Mouse (Mus musculus): ENCODE data around the gene Btbd11. TPM values are rescaled to one million over a fixed set of nuclear protein-coding genes. Genes with fewer than 3 reads are reported as not detected.

The Btbd11 gene
- polyA plus RNA-seq, 1 experiment = 7.8 TPM

DNA sequence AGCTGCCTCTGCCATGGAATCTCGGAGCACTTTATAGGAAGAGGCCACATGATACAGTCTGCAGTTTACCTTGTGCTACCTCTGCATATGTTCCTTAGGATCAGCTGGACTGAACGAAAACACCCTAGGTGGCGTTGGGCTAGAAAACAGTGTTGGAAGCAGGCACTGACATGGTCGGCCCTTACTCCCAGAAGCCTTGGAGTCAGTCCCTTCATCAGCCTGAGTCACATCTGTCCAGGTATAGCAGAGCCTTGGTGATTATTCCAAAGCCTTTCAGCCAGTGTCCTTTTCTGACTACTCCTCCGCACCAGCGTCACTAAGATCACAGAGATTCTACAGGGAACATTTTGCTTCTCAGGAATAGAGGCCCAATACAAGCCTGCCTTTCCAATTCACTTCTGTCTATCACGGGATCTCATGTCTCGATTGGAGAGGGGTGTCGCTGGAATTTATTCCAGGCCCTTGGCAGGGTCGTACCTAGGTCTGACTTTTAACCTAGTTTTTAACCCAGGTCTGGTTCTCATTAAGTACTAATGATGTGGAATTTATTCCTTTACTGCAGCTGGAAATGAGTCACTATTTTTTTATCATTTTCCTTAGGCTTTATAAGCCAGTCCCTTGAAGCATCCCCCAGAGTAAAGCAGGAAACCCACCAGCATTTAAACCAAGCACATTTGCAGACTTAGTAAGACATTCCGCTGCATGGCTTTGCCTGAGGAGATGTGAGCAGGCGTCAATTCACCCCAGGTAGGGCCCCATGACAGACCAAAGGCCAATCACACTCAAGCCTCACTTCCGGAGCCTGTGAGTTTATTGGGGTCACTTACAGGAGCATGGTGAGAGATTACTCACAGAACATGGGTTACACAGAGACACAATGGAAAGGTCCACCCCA, 192.2 kb downstream of the Btbd11 start:
- no peaks in the 10 kb centered on the region for H3K27me3 ChIP-seq (ENCODE audit: control insufficient read depth, insufficient read depth, low read length)
- no peak for TF ChIP-seq POLR2A (IDR thresholded peaks at IDR 0.05; ENCODE audit: low read depth, low read length)
- TF ChIP-seq CTCF (IDR thresholded peaks at IDR 0.05; ENCODE audit: extremely low read depth, insufficient read depth, insufficient read length, insufficient replicate concordance) = no peak
- DNase-seq (ENCODE audit: low read depth in 1 of 2, low spot score in 2 of 2) = no peak

DNA sequence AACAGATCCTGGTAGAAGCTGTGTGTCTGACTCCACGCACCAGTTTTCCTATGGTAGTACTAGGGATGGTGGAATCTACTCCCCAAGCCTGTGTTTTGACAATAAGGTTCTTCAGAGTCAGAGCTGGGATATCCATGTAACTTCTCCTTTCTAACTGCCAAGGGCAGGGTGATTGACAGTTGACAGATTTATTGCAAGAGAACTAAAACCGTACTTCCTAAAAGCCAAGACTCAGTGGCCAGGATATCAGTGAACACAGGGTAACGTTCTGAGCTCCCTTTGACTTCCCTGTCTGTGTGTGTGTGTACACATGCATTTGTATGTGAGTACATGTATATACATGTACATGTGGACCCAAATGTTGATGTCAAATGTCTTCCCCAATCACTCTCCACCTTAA, 201.1 kb downstream of the Btbd11 start:
- DNase-seq (ENCODE audit: low read depth in 1 of 2, low spot score in 2 of 2) = no peak
- Histone ChIP-seq H3K36me3 (ENCODE audit: control insufficient read depth, insufficient read depth, low read length) (no peaks in the 10 kb centered on the region), H3K27me3 (ENCODE audit: control insufficient read depth, insufficient read depth, low read length) (no peaks in the 10 kb centered on the region), H3K4me1 (ENCODE audit: control insufficient read depth, insufficient read depth, insufficient read length) (no peaks in the 10 kb centered on the region), H3K27ac (ENCODE audit: insufficient read depth, low read length) (no peak overlapping the region), H3K4me3 (ENCODE audit: extremely low read depth, insufficient read depth, insufficient read length) (no peak overlapping the region)
- TF ChIP-seq POLR2A (IDR thresholded peaks at IDR 0.05; ENCODE audit: low read depth, low read length) (no peak), CTCF (IDR thresholded peaks at IDR 0.05; ENCODE audit: extremely low read depth, insufficient read depth, insufficient read length, insufficient replicate concordance) (no peak)
- WGBS = 19% methylated on average over 3 of the region's 3 CpGs

More for the DNA sequence above, 192.2 kb downstream of the Btbd11 start:
- 90% methylated on average over 13 of the region's 13 CpGs for WGBS
- H3K4me3 ChIP-seq (ENCODE audit: extremely low read depth, insufficient read depth, insufficient read length) = no peak overlapping the region
- no peak overlapping the region for H3K27ac ChIP-seq (ENCODE audit: insufficient read depth, low read length)
- H3K4me1 ChIP-seq (ENCODE audit: control insufficient read depth, insufficient read depth, insufficient read length) = no peaks in the 10 kb centered on the region
- H3K36me3 ChIP-seq (ENCODE audit: control insufficient read depth, insufficient read depth, low read length) = no peaks in the 10 kb centered on the region

DNA sequence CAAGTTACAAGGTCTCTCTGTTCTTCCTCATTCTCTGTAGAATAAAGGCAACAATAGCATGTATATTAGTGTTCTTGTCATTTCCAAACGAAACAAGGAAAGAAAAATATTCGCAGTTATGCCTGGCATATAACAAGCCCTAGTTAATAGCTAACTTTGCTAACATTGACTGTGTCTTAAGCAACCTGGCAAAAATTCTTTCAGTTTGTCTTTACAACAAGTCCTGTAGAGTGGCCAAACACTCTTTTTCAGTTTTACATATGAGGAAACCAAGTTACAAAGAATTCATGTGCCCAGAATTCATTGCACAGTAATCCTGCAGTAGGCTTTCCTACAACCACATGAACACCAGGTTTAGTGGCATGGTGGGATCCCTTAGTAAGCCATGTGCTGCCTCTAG, 203.4 kb downstream of the Btbd11 start:
- H3K4me1 ChIP-seq (ENCODE audit: control insufficient read depth, insufficient read depth, insufficient read length) = no peaks in the 10 kb centered on the region
- no peak for TF ChIP-seq POLR2A (IDR thresholded peaks at IDR 0.05; ENCODE audit: low read depth, low read length)
- TF ChIP-seq CTCF (IDR thresholded peaks at IDR 0.05; ENCODE audit: extremely low read depth, insufficient read depth, insufficient read length, insufficient replicate concordance) = no peak
- H3K36me3 ChIP-seq (ENCODE audit: control insufficient read depth, insufficient read depth, low read length) = no peaks in the 10 kb centered on the region
- WGBS = 93% methylated on average over 2 of the region's 2 CpGs
- no peak overlapping the region for H3K4me3 ChIP-seq (ENCODE audit: extremely low read depth, insufficient read depth, insufficient read length)
- DNase-seq (ENCODE audit: low read depth in 1 of 2, low spot score in 2 of 2) = no peak
- no peaks in the 10 kb centered on the region for H3K27me3 ChIP-seq (ENCODE audit: control insufficient read depth, insufficient read depth, low read length)
- H3K27ac ChIP-seq (ENCODE audit: insufficient read depth, low read length) = no peak overlapping the region

DNA sequence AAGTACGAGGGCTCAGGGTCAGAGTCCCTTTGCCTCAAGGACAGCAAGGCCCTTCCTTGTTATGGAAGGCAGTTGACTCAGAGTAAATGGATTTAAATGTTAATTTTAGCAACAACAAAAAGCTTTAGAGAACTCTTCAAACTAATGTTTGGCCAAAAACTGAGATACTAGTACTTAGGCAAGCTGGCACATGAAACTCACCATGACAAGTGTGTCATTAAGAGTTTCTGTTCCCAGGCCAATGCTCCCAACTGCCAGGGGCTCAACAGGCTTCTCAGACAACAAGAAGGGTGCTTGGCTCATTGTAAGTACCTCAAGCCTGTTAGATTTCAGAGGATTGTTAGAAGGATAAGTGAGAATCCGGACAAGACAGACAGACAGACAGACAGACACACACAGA, 204.7 kb downstream of the Btbd11 start:
- Histone ChIP-seq H3K27ac (ENCODE audit: insufficient read depth, low read length) (no peak overlapping the region), H3K27me3 (ENCODE audit: control insufficient read depth, insufficient read depth, low read length) (no peaks in the 10 kb centered on the region), H3K4me1 (ENCODE audit: control insufficient read depth, insufficient read depth, insufficient read length) (no peaks in the 10 kb centered on the region), H3K4me3 (ENCODE audit: extremely low read depth, insufficient read depth, insufficient read length) (no peak overlapping the region), H3K36me3 (ENCODE audit: control insufficient read depth, insufficient read depth, low read length) (no peaks in the 10 kb centered on the region)
- 95% methylated on average over 2 of the region's 2 CpGs for WGBS
- TF ChIP-seq POLR2A (IDR thresholded peaks at IDR 0.05; ENCODE audit: low read depth, low read length) (no peak), CTCF (IDR thresholded peaks at IDR 0.05; ENCODE audit: extremely low read depth, insufficient read depth, insufficient read length, insufficient replicate concordance) (no peak)
- no peak for DNase-seq (ENCODE audit: low read depth in 1 of 2, low spot score in 2 of 2)

DNA sequence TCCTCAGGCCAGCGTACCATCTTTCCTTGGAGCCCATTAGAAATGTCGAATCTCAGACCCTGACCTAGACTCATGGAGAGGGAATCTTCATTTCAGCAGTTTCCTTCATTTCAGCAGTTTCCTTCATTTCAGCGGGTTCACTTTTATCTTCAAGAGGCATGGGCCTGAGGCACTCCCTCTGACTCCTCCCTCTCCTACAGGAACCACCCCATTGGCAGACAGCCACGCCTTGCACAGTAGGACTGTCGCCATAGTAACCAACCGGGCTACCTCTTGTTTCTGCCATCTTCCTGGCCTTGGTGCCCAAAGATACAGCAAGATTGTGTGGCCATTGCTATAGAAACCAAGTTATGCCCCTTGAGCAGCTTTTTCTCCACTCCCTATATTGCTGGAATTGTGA, 205.4 kb downstream of the Btbd11 start:
- no peak overlapping the region for H3K4me3 ChIP-seq (ENCODE audit: extremely low read depth, insufficient read depth, insufficient read length)
- WGBS = 60% methylated on average over 6 of the region's 6 CpGs

DNA sequence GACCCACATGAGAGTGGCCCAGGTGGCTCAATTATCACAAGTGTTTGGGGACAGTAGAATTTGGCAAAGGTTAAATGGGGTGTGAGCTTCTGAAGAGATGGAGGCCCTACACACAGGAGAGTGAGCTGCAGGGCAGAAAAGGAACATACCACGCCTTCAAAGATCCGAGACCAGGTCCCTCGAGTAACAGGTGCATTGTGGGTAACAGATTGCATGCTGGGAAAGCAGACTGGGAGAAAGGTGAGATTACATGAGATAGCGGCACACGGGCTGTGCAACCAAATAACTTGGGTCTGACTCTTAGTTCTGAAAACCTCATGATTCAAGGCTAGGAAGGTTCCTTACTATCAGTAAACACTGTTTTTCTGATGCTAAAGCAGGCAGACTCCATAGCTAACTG, 209.7 kb downstream of the Btbd11 start:
- no peaks in the 10 kb centered on the region for H3K27me3 ChIP-seq (ENCODE audit: control insufficient read depth, insufficient read depth, low read length)
- H3K27ac ChIP-seq (ENCODE audit: insufficient read depth, low read length) = no peak overlapping the region
- H3K4me3 ChIP-seq (ENCODE audit: extremely low read depth, insufficient read depth, insufficient read length) = no peak overlapping the region
- no peaks in the 10 kb centered on the region for H3K36me3 ChIP-seq (ENCODE audit: control insufficient read depth, insufficient read depth, low read length)
- no peak for TF ChIP-seq CTCF (IDR thresholded peaks at IDR 0.05; ENCODE audit: extremely low read depth, insufficient read depth, insufficient read length, insufficient replicate concordance)
- no peak for DNase-seq (ENCODE audit: low read depth in 1 of 2, low spot score in 2 of 2)
- WGBS = 85% methylated on average over 5 of the region's 5 CpGs
- H3K4me1 ChIP-seq (ENCODE audit: control insufficient read depth, insufficient read depth, insufficient read length) = no peaks in the 10 kb centered on the region; the same call in 1 of the 2 replicates

More for the DNA sequence above, 205.4 kb downstream of the Btbd11 start:
- DNase-seq (ENCODE audit: low read depth in 1 of 2, low spot score in 2 of 2) = no peak
- Histone ChIP-seq H3K27ac (ENCODE audit: insufficient read depth, low read length) (no peak overlapping the region), H3K27me3 (ENCODE audit: control insufficient read depth, insufficient read depth, low read length) (no peaks in the 10 kb centered on the region), H3K36me3 (ENCODE audit: control insufficient read depth, insufficient read depth, low read length) (no peaks in the 10 kb centered on the region), H3K4me1 (ENCODE audit: control insufficient read depth, insufficient read depth, insufficient read length) (no peaks in the 10 kb centered on the region)
- TF ChIP-seq CTCF (IDR thresholded peaks at IDR 0.05; ENCODE audit: extremely low read depth, insufficient read depth, insufficient read length, insufficient replicate concordance) (no peak), POLR2A (IDR thresholded peaks at IDR 0.05; ENCODE audit: low read depth, low read length) (no peak)

DNA sequence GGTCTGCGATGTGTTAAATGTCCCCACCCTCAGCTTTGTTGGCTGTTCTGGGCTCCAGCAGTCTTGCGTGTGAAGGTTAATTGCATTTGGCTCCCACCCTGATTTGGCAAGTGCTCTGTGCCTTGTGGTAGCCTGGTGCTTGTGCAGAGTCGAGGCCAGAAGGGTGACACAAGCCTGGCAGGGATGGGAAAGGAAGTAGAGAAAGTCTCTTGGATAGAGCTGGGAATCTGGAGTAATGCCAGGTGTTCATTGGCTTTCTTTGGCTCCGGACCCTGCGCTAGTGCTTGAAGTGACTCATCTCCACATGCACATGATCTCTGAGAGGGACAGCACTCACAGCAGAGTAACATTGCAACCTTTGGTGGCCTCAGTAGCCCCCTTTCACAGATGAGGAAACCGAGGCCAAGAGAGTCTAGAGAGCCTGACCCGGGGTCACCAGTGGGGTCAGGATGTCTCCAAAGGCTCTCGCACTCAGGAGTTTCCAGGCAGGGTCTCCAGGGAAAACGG, 211.5 kb downstream of the Btbd11 start:
- TF ChIP-seq CTCF (IDR thresholded peaks at IDR 0.05; ENCODE audit: extremely low read depth, insufficient read depth, insufficient read length, insufficient replicate concordance) (no peak), POLR2A (IDR thresholded peaks at IDR 0.05; ENCODE audit: low read depth, low read length) (no peak)
- H3K36me3 ChIP-seq (ENCODE audit: control insufficient read depth, insufficient read depth, low read length) = no peaks in the 10 kb centered on the region
- no peak overlapping the region for H3K27ac ChIP-seq (ENCODE audit: insufficient read depth, low read length)
- H3K4me1 ChIP-seq (ENCODE audit: control insufficient read depth, insufficient read depth, insufficient read length) = no peaks in the 10 kb centered on the region; the same call in 1 of the 2 replicates
- WGBS = 56% methylated on average over 9 of the region's 9 CpGs
- no peak for DNase-seq (ENCODE audit: low read depth in 1 of 2, low spot score in 2 of 2)
- no peaks in the 10 kb centered on the region for H3K27me3 ChIP-seq (ENCODE audit: control insufficient read depth, insufficient read depth, low read length)
- no peak overlapping the region for H3K4me3 ChIP-seq (ENCODE audit: extremely low read depth, insufficient read depth, insufficient read length)

Measured in spleen, adult 2 months (tissue).